Mouse (Mus musculus): ENCODE results near the gene Sugp2.

- TF ChIP-seq CTCF (IDR thresholded peaks at IDR 0.05; ENCODE audit: low read depth, low read length) (no peak), POLR2A (IDR thresholded peaks at IDR 0.05; ENCODE audit: borderline replicate concordance, low read depth, low read length) (no peak)
Observed at GRCm38 (mm10) chr8:70220911-70221310, 13.1 kb upstream of the Sugp2 start.
